Mouse (Mus musculus) limb, embryonic 11.5 days (tissue): Measurements from ENCODE around the gene Lsamp. TPM values are rescaled to one million over a fixed set of nuclear protein-coding genes. Genes with fewer than 3 reads are reported as not detected.
A peak's percentile ranks its signal among the peaks of the same experiment; 100 is the strongest.

Experiments
- ATAC-seq: fragments of 200-750 bp; cut with Nextera tagmentation; 2 replicates; pipeline ENCODE4 v1.8.0; 2017; ENCODE audit warnings: low read depth; ENCODE audit not compliant: insufficient number of reproducible peaks, low FRiP score, low TSS enrichment
- DNase-seq: peaks from one replicate; pipeline ENCODE4 v3.0.0-alpha.2; 2015; ENCODE audit warnings: low spot score
- H3K27ac ChIP-seq: fragments of 300-500 bp; sonication (generic); replicated peaks from 2 replicates; pipeline ENCODE4 v1.5.1; 2014; ENCODE audit warnings: low read depth, mild to moderate bottlenecking, low read length
- H3K27me3 ChIP-seq: fragments of 300-500 bp; sonication (generic); 2 replicates; pipeline ENCODE4 v1.6.1; 2014; ENCODE audit warnings: mild to moderate bottlenecking, low read length, mixed read lengths; ENCODE audit not compliant: control insufficient read depth, insufficient read depth
- H3K36me3 ChIP-seq: fragments of 300-500 bp; sonication (generic); 2 replicates; pipeline ENCODE4 v1.6.1; 2014; ENCODE audit warnings: mild to moderate bottlenecking, low read length, moderate library complexity, mixed read lengths; ENCODE audit not compliant: control insufficient read depth, insufficient read depth
- H3K4me1 ChIP-seq: fragments of 300-500 bp; sonication (generic); 2 replicates; pipeline ENCODE4 v1.6.1; 2014; ENCODE audit warnings: low read length, mixed read lengths; ENCODE audit not compliant: control insufficient read depth, insufficient read depth
- H3K4me2 ChIP-seq: fragments of 300-500 bp; sonication (generic); 2 replicates; pipeline ENCODE4 v1.6.1; 2014; ENCODE audit warnings: low read depth, mild to moderate bottlenecking, moderate library complexity; ENCODE audit not compliant: severe bottlenecking
- H3K4me3 ChIP-seq: fragments of 300-500 bp; sonication (generic); 2 replicates; pipeline ENCODE4 v1.5.1; 2014; ENCODE audit warnings: low read depth, low read length
- H3K9ac ChIP-seq: fragments of 300-500 bp; sonication (generic); 2 replicates; pipeline ENCODE4 v1.6.1; 2014; ENCODE audit warnings: mild to moderate bottlenecking, low read length
- H3K9me3 ChIP-seq: fragments of 300-500 bp; sonication (generic); 2 replicates; pipeline ENCODE4 v1.6.1; 2016; ENCODE audit warnings: low read length; ENCODE audit not compliant: control insufficient read depth
- WGBS: fragments of 180-500 bp; shearing (Covaris S2); extraction: QIAGEN DNeasy Blood & Tissue Kit; methylation state at CpG from one replicate; pipeline ENCODE4 v1.1.7; 2014; 5-methylcytosine and 5-hydroxymethylcytosine counted together
- polyA plus RNA-seq: library from polyadenylated mRNA; unstranded; fragments of >200 nt; fragmentation: Nextera tagmentation; extraction: Ambion mirVana; gene quantifications from 2 replicates; pipeline ENCODE4 v1.2.1, GENCODE M21; 2014

Gene Lsamp
- polyA plus RNA-seq, 1 experiment from 2014 or later = 3.1 TPM

- H3K36me3 ChIP-seq = no peaks in the 10 kb centered on the region
- 70% methylated on average over 2 of the region's 2 CpGs for WGBS
- no peak overlapping the region for H3K27ac ChIP-seq
- no peaks in the 10 kb centered on the region for H3K27me3 ChIP-seq
- DNase-seq = no peak
- H3K4me1 ChIP-seq = no peaks in the 10 kb centered on the region
- no peaks in the 10 kb centered on the region for H3K9me3 ChIP-seq
- no peak overlapping the region for H3K9ac ChIP-seq
- ATAC-seq = no peak
- no peak overlapping the region for H3K4me3 ChIP-seq
- H3K4me2 ChIP-seq = no peak overlapping the region
Observed at GRCm38 (mm10) chr16:40914141-40914540, 930.0 kb downstream of the Lsamp start.

- ATAC-seq (no peak), DNase-seq (no peak)
- Histone ChIP-seq H3K9ac (no peak overlapping the region), H3K9me3 (no peaks in the 10 kb centered on the region), H3K27ac (no peak overlapping the region), H3K27me3 (no peaks in the 10 kb centered on the region), H3K4me3 (no peak overlapping the region), H3K4me2 (no peak overlapping the region), H3K36me3 (no peaks in the 10 kb centered on the region), H3K4me1 (no peaks in the 10 kb centered on the region)
- WGBS = 78% methylated on average over 4 of the region's 4 CpGs
Observed at GRCm38 (mm10) chr16:40930596-40930995, 946.4 kb downstream of the Lsamp start.

DNA sequence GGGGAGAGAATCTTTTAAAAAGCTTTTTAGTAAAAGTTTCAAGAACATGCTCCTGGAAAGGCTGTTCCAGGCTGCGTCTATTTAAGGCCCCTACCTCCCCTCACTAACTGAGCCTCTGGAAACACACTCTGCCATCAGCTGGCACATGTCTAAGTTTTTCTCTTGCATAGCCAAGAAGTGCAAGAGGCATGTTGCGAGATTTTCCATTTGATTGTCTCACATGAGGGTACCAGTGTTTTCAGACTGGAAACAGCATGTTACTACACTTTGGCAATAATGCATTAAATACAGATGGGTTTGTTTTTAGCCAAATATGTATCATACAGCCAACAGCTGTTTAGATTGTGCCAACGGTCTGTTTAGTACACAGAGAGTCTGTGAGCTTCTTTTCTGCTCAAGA is 958.1 kb downstream of the Lsamp start:
- Histone ChIP-seq H3K9ac (no peak overlapping the region), H3K27me3 (no peaks in the 10 kb centered on the region), H3K4me1 (no peaks in the 10 kb centered on the region), H3K9me3 (no peaks in the 10 kb centered on the region), H3K27ac (no peak overlapping the region), H3K4me3 (no peak overlapping the region), H3K36me3 (no peaks in the 10 kb centered on the region), H3K4me2 (no peak overlapping the region)
- no peak for ATAC-seq
- DNase-seq = no peak
- WGBS = 85% methylated on average over 3 of the region's 3 CpGs

DNA sequence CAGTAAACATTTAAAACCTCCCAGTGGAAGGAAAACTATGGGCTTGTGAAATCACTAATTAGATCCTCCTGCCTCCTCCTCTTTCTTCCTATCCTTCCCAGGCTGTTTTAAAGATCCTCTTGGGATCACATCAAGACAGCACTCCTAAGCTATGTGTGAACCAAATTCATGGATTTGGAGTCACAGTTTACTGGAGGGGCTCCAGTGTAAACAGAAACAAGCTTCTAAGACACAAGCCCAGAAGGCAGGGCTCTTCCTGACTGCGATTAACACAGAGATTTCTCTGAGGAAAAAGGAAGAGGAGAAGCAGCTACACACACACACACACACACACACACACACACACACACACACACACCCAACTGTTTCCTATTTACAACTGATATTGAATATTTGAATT is 961.7 kb downstream of the Lsamp start:
- H3K4me3 ChIP-seq = no peak overlapping the region
- H3K4me1 ChIP-seq = no peaks in the 10 kb centered on the region
- no peak overlapping the region for H3K27ac ChIP-seq
- DNase-seq (no peak), ATAC-seq (no peak)
- no peak overlapping the region for H3K4me2 ChIP-seq
- 57% methylated on average over 1 of the region's 1 CpGs for WGBS
- no peaks in the 10 kb centered on the region for H3K9me3 ChIP-seq
- no peak overlapping the region for H3K9ac ChIP-seq
- H3K36me3 ChIP-seq = no peaks in the 10 kb centered on the region
- no peaks in the 10 kb centered on the region for H3K27me3 ChIP-seq

DNA sequence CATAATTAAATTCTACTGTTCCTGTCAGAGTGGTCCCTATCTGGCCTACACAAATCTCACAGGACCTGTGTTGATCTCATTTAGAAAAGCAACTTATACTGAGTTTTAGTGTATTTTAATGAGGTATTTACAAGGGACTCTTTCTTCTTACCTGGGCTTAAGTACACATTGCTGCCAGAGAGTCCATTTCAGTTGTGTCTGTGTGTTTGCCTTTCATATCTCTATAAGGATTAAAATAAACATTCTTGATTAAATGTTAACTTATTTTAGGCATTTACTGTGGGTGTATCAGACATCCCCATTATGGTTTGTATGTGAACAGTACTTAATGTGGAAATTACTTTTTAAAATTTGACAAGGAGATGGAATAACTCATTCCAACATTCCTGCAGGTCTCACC is 963.9 kb downstream of the Lsamp start:
- Histone ChIP-seq H3K4me2 (no peak overlapping the region), H3K9me3 (no peaks in the 10 kb centered on the region), H3K27ac (no peak overlapping the region), H3K4me1 (no peaks in the 10 kb centered on the region), H3K36me3 (no peaks in the 10 kb centered on the region), H3K4me3 (no peak overlapping the region), H3K9ac (no peak overlapping the region), H3K27me3 (no peaks in the 10 kb centered on the region)
- no peak for ATAC-seq
- no peak for DNase-seq

DNA sequence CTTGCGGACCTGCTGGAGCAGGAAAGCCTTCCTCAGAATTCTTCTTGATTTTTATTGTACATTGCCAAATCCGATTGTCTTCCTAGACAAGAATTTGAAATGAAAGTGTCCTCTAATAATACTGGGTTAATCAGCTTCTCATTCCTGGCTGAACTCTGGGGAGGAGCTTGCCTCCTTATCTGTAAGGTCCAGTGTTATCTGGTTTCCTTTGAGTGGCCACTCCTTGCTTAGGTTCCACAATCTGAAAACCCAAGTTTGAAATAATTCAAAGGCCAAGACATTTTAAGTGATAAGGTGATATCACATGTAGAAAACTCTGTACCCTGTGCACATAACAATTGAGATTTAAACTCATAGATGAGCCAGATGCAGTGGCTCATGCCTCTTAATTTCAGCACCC is 975.0 kb downstream of the Lsamp start:
- Histone ChIP-seq H3K4me1 (no peaks in the 10 kb centered on the region), H3K9ac (no peak overlapping the region), H3K4me2 (no peak overlapping the region), H3K27me3 (no peaks in the 10 kb centered on the region), H3K27ac (no peak overlapping the region), H3K4me3 (no peak overlapping the region), H3K9me3 (no peaks in the 10 kb centered on the region), H3K36me3 (no peaks in the 10 kb centered on the region)
- 91% methylated on average over 2 of the region's 2 CpGs for WGBS
- DNase-seq (no peak), ATAC-seq (no peak)

DNA sequence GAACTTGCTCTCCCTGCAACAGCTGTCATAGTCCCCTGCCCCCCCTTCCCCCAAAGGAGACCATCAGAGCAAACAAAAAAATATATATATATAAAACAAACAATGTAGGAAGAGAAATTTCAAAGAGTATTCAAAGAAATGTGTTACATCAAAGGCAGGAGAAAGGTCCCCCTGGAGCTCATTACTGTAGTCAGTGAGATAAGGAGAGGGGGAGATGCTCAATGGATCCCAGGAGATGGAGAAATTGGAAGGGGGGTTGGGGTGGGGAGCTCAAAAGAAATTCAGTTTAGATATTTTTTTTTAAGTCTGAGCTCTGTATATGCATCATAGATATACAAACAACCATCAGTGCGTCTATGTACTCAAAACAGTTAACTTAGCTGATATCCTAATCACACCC is 976.4 kb downstream of the Lsamp start:
- Histone ChIP-seq H3K27me3 (no peaks in the 10 kb centered on the region), H3K9me3 (no peaks in the 10 kb centered on the region), H3K9ac (no peak overlapping the region), H3K4me3 (no peak overlapping the region), H3K4me2 (no peak overlapping the region), H3K36me3 (no peaks in the 10 kb centered on the region), H3K4me1 (no peaks in the 10 kb centered on the region), H3K27ac (no peak overlapping the region)
- DNase-seq (no peak), ATAC-seq (no peak)
- 93% methylated on average over 1 of the region's 1 CpGs for WGBS

DNA sequence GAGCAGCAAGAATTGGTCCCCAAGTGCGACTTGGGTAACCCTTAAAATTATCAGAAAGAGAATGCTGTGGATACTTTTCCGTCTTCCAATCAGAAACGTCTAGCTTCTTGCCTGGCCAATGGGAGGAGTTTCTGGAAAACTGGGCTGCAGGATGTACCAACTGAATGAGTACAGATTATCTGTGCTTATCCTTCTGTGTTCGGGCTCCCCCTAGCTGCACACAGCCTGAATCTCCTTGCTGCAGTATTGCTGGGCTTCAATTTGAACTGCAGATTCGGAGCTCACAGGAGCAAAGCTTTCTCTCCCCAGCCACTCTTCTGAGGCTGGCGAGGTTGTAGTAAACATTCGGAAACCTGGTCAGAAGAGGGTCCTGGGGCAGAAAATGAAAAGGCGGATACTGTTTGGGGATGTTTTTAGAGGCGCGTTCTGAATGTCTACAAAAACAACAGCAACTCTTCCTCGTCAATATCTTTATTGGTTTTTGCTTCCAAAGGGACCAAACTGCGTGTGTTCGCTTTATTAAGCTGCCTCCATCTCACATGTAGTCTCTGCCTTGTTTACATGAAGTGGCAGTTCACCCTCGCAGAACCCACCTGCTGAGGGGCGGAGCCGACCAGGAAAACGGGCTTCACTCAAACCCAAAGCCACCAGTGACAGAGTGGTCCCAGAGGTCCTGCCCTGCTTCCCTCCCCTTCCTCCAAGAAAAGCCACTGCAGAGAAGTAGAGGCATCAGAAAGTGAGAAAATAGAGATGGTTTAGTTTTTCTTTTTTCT is 984.1 kb downstream of the Lsamp start:
- ATAC-seq (peak; percentile 93), DNase-seq (peak; percentile 81)
- Histone ChIP-seq H3K9ac (no peak overlapping the region), H3K27me3 (no peaks in the 10 kb centered on the region), H3K36me3 (no peaks in the 10 kb centered on the region), H3K9me3 (no peaks in the 10 kb centered on the region), H3K27ac (no peak overlapping the region), H3K4me3 (no peak overlapping the region), H3K4me1 (no peaks in the 10 kb centered on the region), H3K4me2 (peak overlapping the region; percentile 42; the same call in 1 of the 2 replicates)
- WGBS = 24% methylated on average over 17 of the region's 17 CpGs

GRCm38 (mm10) chr16:40971382-40971781 is 987.2 kb downstream of the Lsamp start:
- H3K4me3 ChIP-seq = no peak overlapping the region
- H3K4me1 ChIP-seq = no peaks in the 10 kb centered on the region
- no peak overlapping the region for H3K9ac ChIP-seq
- no peaks in the 10 kb centered on the region for H3K9me3 ChIP-seq
- WGBS = 71% methylated on average over 3 of the region's 3 CpGs
- no peak overlapping the region for H3K4me2 ChIP-seq
- DNase-seq (no peak), ATAC-seq (no peak)
- no peaks in the 10 kb centered on the region for H3K27me3 ChIP-seq
- H3K36me3 ChIP-seq = no peaks in the 10 kb centered on the region
- H3K27ac ChIP-seq = no peak overlapping the region
